Mouse (Mus musculus) intestine, postnatal 0 days (tissue): ENCODE results near the gene Mcur1. TPM values are rescaled to one million over a fixed set of nuclear protein-coding genes. Genes with fewer than 3 reads are reported as not detected.

Source experiments
- ATAC-seq: fragments of 200-750 bp; cut with Nextera tagmentation; 2 replicates; pipeline ENCODE4 v1.8.0; 2017; ENCODE audit warnings: mild to moderate bottlenecking, moderate TSS enrichment, moderate library complexity
- H3K27ac ChIP-seq: fragments of 300-500 bp; sonication (generic); 2 replicates; pipeline ENCODE4 v1.5.1; 2014; ENCODE audit warnings: mild to moderate bottlenecking, low read depth, low read length, moderate library complexity
- H3K27me3 ChIP-seq: fragments of 300-500 bp; sonication (generic); replicated peaks from 2 replicates; pipeline ENCODE4 v1.6.1; 2014; ENCODE audit warnings: low read length, mixed read lengths; ENCODE audit not compliant: control insufficient read depth, insufficient read depth
- H3K36me3 ChIP-seq: fragments of 300-500 bp; sonication (generic); 2 replicates; pipeline ENCODE4 v1.6.1; 2014; ENCODE audit warnings: mild to moderate bottlenecking, moderate library complexity; ENCODE audit not compliant: control insufficient read depth, insufficient read depth
- H3K4me1 ChIP-seq: fragments of 300-500 bp; sonication (generic); replicated peaks from 2 replicates; pipeline ENCODE4 v1.6.1; 2014; ENCODE audit warnings: antibody characterized with exemption, low read length, mixed read lengths; ENCODE audit not compliant: control insufficient read depth, insufficient read depth
- H3K4me2 ChIP-seq: fragments of 300-500 bp; sonication (generic); replicated peaks from 2 replicates; pipeline ENCODE4 v1.6.1; 2014; ENCODE audit warnings: low read depth, mild to moderate bottlenecking, moderate library complexity
- H3K4me3 ChIP-seq: fragments of 300-500 bp; sonication (generic); 2 replicates; pipeline ENCODE4 v1.5.1; 2014; ENCODE audit warnings: low read depth, low read length
- H3K9ac ChIP-seq: fragments of 300-500 bp; sonication (generic); 2 replicates; pipeline ENCODE4 v1.6.1; 2014; ENCODE audit warnings: mild to moderate bottlenecking, low read depth, low read length
- H3K9me3 ChIP-seq: fragments of 300-500 bp; sonication (generic); 2 replicates; pipeline ENCODE4 v1.6.1; 2016; ENCODE audit warnings: mixed run types; ENCODE audit not compliant: control insufficient read depth
- CTCF ChIP-seq: sonication (generic); IDR thresholded peaks from 2 replicates; pipeline ENCODE4 v1.5.1; 2016; ENCODE audit warnings: low read depth, mild to moderate bottlenecking, control low read depth, antibody characterized with exemption, moderate library complexity
- WGBS: fragments of 180-500 bp; shearing (Covaris S2); extraction: QIAGEN DNeasy Blood & Tissue Kit; methylation state at CpG from one replicate; pipeline ENCODE4 v1.1.7; 2014; 5-methylcytosine and 5-hydroxymethylcytosine counted together
- polyA plus RNA-seq: library from polyadenylated mRNA; unstranded; fragments of >200 nt; fragmentation: Nextera tagmentation; extraction: Ambion mirVana; gene quantifications from 2 replicates; pipeline ENCODE4 v1.2.1, GENCODE M21; 2015

The Mcur1 gene
- polyA plus RNA-seq, 1 experiment from 2014 or later: 15.4 TPM

GRCm38 (mm10) chr13:43493725-43494124 is 66.3 kb downstream of the Mcur1 start:
- Histone ChIP-seq H3K27me3 (no peaks in the 10 kb centered on the region), H3K36me3 (no peaks in the 10 kb centered on the region), H3K9ac (no peak overlapping the region), H3K4me3 (no peak overlapping the region), H3K4me1 (no peaks in the 10 kb centered on the region), H3K27ac (no peak overlapping the region), H3K9me3 (no peaks in the 10 kb centered on the region), H3K4me2 (no peak overlapping the region)
- no peak for ATAC-seq
- TF ChIP-seq CTCF: no peak
- WGBS: 92% methylated on average over 7 of the region's 7 CpGs

- no peak for ATAC-seq
- Histone ChIP-seq H3K9me3 (no peaks in the 10 kb centered on the region), H3K36me3 (no peaks in the 10 kb centered on the region)
These were observed 66.9 kb downstream of the Mcur1 start for GRCm38 (mm10) chr13:43493058-43493481.

More at GRCm38 (mm10) chr13:43493058-43493481, 66.9 kb downstream of the Mcur1 start:
- no peaks in the 10 kb centered on the region for H3K4me1 ChIP-seq
- no peak overlapping the region for H3K4me2 ChIP-seq
- no peak overlapping the region for H3K4me3 ChIP-seq
- 64% methylated on average over 11 of the region's 11 CpGs for WGBS
- H3K9ac ChIP-seq: no peak overlapping the region
- H3K27ac ChIP-seq: no peak overlapping the region
- no peak for TF ChIP-seq CTCF
- no peaks in the 10 kb centered on the region for H3K27me3 ChIP-seq

Other genes with a start within 250 kb of the Mcur1 start
- gene Sirt5, start 194.7 kb downstream of the Mcur1 start, polyA plus RNA-seq: 10.2 and 10.3 TPM in 2 replicates
- gene Nol7, start 161.8 kb downstream of the Mcur1 start, polyA plus RNA-seq: 127 and 143 TPM in 2 replicates
- gene Ranbp9, start 78.9 kb downstream of the Mcur1 start, polyA plus RNA-seq: 6.9 and 7.2 TPM in 2 replicates
- 0.21 and 0.64 TPM in 2 replicates for gene Rnf182, start 55.5 kb upstream of the Mcur1 start, polyA plus RNA-seq
- gene Cd83, start 224.6 kb upstream of the Mcur1 start, polyA plus RNA-seq: 4.2 and 5.0 TPM in 2 replicates